Mouse (Mus musculus): ENCODE data around the gene Adm. TPM values are rescaled to one million over a fixed set of nuclear protein-coding genes. Genes with fewer than 3 reads are reported as not detected.

The Adm gene
- polyA plus RNA-seq, 1 experiment from 2014 or later, result 2.0 TPM

- no peaks in the 10 kb centered on the region for H3K4me1 ChIP-seq (ENCODE audit: control insufficient read depth, insufficient read depth, low read length)
- 53% methylated on average over 6 of the region's 6 CpGs for WGBS
- no peaks in the 10 kb centered on the region for H3K27me3 ChIP-seq (ENCODE audit: control insufficient read depth, insufficient read depth, low read length)
- no peak overlapping the region for H3K4me2 ChIP-seq (ENCODE audit: low read depth, low read length)
- H3K36me3 ChIP-seq (ENCODE audit: control insufficient read depth, insufficient read depth, low read length), result no peaks in the 10 kb centered on the region
- no peak overlapping the region for H3K9ac ChIP-seq (replicated peaks; ENCODE audit: low read depth, low read length)
- H3K4me3 ChIP-seq (ENCODE audit: low read depth, low read length), result no peak overlapping the region
- no peak overlapping the region for H3K27ac ChIP-seq (ENCODE audit: low read depth, low read length)
- ATAC-seq (ENCODE audit: low read depth), result no peak
- no peaks in the 10 kb centered on the region for H3K9me3 ChIP-seq (ENCODE audit: control insufficient read depth, low read length)
These were observed 43.7 kb downstream of the Adm start for GRCm38 (mm10) chr7:110671121-110671680.

Other genes with a start within 250 kb of the Adm start
- 66.5 and 83.1 TPM in 2 replicates for gene Sbf2, start 12.7 kb upstream of the Adm start, polyA plus RNA-seq (2014; fragmentation: Nextera tagmentation; extraction: Ambion mirVana)
- gene Ampd3, start 140.5 kb downstream of the Adm start, polyA plus RNA-seq (2014; fragmentation: Nextera tagmentation; extraction: Ambion mirVana), result 9.1 and 10.9 TPM in 2 replicates
- 41.2 and 43.0 TPM in 2 replicates for gene Rnf141, start 216.8 kb downstream of the Adm start, polyA plus RNA-seq (2014; fragmentation: Nextera tagmentation; extraction: Ambion mirVana)
- 0.44 and 6.6 TPM in 2 replicates for gene Lyve1, start 235.6 kb downstream of the Adm start, polyA plus RNA-seq (2014; fragmentation: Nextera tagmentation; extraction: Ambion mirVana)